Mouse (Mus musculus) liver, adult 2 months (tissue): ENCODE measurements at regions not wholly inside any gene's neighbourhood (a gene's known extent, or its start where the extent isn't known, plus 50 kb on each side); places are given as distances from the start of the nearest gene placed in this dataset.

Source experiments
- CTCF ChIP-seq: fragments of 200-500 bp; IDR thresholded peaks from 2 replicates; pipeline ENCODE4 v1.5.1; 2011; ENCODE audit warnings: low read depth, low read length, control low read depth
- POLR2A ChIP-seq: fragments of 200-500 bp; IDR thresholded peaks from 2 replicates; pipeline ENCODE4 v1.6.1; 2011; ENCODE audit warnings: low read length, control low read depth; ENCODE audit not compliant: insufficient read depth; ENCODE audit errors: extremely low read depth

DNA sequence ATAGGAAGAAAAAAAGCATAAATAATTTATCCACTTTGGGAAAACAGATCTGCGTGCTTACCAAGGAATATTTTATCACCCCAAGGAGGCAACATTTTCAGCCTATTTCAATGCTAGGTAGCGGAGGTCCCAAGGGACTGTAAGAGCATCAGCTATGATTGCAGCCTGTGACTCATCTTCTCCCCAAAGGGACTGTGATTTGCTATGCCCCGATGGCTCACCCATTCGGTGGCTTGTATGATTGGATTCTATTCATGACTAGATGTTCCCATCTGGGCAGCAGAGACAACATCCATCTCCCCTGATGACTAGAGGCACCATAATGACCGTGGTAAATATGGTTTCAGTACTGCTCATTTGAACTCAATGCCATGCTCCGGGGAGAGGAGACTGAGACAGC lies 302.3 kb upstream of the Tenm4 start:
- no peak for TF ChIP-seq CTCF
- TF ChIP-seq POLR2A, result no peak
